Mouse (Mus musculus) 3T3-L1 (cell line): ENCODE measurements around the gene Galntl6.

Experiments
- DNase-seq: peaks from one replicate; pipeline ENCODE4 v3.0.0-alpha.2; 2015; ENCODE audit warnings: low read depth, low spot score

The Galntl6 gene

DNA sequence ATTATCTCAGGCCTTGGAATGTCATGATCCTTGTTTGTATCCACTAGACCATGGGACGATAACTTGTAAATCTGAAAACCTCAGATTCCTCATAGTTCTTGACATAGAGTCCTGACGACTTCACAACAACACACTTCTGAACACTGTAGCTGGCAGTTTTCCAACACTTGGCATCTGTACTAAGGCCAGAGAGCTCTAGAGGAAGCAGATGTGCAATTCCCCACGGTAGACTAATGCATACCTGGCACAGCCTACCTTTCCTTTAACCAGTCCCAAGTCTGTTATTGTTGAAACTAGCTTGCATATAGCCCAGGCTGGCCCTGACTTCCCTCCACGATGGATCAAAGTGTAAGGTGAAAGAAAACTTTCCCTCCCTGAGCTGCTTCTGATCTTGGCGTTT, 946.9 kb downstream of the Galntl6 start:
- DNase-seq, result peak; percentile 1

DNA sequence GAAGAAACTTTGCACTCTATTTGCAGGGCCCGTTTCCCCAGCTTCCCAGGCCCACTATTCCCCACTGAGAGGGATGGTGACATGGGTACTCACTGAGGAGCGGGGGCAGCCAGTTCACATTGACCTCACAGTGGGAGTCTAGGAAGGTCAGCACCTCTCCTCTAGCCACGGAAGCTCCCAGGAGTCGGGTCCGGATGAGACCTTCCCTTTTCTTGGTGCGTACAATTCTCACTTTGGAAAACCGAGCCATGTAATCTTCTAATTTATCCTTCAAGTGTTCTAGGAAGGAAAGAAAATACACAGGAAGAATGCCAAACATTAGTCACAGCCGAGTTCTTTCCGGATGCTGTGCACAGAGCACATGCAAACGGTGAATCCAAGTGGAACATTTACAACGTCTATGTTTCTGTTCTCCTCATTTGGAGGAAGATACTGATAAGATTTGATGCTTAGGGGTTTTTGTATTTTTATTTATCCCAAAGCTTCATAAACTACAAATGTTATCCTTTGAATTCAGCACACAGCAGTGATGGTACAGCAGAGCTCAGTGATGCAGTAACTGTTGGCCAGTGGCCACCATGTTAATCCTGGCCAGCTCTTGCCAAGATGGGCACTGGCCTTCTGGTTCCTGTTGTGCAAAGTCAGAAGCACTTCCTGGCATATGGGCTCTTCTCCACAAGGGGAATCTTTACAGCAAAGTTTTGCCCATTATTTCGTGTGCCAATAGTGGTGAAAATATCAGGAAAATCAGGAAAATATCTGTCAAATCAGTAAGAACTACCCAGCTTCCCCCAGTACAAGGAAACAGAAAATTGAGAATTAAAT, 949.9 kb downstream of the Galntl6 start:
- no peak for DNase-seq

DNA sequence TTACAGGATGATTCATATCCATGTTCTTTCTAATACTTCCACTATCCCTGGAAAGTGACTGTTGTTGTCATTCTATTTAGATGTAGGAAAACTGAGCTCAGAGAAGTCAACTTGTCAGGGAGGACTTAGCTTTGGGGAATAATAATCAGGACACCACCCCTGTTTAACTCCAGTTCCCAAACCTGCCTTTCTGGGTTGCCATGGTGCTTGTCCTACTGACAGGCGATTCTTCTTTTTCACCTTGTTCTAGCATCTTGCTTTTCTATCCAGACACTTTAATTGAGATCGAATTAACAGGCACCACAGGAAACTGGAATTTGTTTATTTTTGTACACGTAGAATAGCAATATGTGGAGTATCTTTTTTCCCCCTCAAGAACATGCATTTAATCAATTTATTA, 953.3 kb downstream of the Galntl6 start:
- no peak for DNase-seq

DNA sequence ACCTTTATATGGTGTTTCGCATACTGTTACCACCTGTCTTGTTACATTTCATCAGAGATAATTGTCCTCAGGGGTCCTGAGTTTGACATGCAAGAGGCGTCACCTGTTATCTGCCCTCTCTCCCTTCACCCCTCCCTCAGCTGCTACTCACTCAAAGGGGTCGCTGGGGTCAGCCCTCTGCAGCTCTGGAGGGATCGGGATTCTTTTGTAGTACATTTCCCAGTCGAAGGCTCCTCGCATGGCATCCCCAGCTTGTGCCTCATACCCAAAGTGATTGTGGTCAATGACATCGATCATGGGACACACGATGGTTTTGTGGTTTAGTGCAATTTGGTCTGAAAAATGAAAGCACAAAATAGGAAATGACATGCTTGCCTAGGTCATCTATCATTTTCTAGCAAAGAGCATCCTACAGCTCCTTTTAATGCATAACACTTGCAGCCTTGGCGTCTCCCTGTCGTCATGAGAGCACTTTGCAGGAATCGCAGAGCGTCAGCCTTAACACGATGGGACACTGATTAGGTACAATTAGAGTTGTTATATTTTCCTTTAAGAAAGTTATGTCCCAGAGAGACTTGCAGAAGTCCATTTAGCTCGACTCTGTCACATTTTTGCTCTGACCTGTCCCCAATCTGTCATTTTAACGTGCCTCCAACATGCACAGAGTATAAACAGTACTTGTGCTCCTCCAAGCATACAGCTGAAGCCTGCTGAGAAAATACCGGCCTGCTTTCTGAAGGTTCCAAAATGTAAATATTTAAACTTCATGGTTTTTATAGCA, 954.1 kb downstream of the Galntl6 start:
- DNase-seq, result no peak

DNA sequence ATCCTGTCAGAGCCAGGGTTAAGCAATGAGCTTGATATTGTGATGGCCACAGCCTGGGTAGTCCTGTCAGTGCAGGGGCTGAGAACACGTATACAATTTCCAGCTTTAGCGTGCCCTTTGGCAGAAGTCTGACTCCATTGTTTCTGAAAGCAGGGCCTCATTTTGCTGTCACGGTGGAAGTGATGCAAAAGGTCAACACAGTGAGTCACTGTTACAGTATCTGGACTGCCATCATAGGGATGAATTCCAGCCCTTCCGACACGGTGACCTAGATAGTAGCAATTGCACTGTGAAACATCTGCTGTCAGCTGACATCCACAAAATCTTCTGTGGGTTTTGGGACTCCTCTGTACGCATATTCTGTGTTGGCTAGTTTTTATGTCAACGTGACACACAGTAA, 956.9 kb downstream of the Galntl6 start:
- no peak for DNase-seq

DNA sequence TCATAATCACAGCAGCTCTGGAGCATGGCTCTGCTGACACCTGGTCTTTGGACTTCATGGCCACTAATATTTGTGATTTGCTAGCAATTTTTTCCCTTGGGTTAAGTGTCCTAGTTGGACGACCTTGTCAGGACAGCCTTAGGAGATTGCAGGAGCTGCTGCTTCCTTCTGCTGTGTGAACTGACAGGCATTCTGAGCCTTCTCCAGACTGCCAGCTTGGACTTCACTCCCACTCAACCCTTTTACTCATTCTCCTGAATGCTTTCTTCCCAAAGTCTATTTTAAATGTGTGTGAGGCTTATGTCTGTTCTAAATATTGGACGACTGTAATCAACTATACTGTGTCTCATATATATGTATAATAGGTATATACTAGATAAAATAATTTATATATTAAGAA, 971.3 kb downstream of the Galntl6 start:
- no peak for DNase-seq

DNA sequence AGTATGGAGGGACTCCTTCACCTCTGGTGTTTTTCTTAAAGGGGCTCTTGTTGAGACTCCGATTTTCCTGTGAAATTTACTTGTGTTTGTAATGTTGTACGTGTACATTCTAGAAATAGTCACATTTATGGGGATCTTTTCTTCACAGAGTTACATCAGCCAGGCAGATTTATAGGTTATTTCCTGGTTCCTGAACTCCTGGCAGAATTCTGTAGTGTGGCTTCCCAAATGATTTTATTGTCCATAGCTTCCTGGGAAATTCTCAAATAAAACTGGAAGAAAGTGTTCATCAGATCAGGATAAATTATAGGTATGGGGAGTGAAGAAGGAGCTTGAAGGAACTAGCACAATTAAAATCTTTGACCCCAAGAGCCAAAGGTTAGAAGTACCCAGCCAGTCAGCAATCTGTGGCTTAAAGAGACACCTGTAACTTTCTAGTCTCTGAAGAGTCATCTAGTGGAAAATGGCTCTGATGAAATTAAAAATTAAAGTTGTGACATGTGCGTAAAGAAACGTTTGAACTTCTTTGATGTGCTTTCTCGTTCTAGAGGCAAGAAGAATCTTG, 972.5 kb downstream of the Galntl6 start:
- no peak for DNase-seq

DNA sequence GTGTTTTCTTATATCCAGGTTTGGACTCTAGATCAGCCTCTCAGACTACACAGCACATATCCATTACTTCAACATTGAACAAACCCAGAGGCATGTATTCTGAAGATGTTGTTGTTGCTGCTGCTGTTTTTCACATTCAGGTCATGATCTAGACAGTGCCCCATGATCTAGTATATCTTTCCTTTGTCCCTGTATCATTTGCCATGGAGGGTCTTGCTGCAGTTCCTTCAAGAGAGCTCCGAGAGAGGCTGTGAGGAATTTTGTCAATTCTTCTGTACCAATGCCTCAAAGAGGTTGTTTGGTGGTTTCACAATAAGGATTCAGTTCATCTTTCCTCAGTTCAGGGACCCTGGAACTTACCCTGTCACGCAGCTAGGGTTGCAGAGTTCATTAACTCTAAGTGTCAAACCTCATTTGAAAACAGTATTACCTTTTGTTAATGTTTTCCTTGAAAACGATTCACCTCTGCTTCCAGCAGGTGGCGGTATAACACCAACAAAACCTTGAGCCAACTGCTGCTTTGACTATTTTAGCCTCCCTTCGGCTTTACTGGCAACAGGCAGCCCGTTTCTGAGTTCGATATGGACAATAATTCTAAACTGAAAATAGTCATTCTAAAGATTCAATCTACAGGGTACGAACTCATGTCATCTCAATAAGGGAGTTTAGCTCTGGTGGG, 973.1 kb downstream of the Galntl6 start:
- DNase-seq, result peak; percentile 63

DNA sequence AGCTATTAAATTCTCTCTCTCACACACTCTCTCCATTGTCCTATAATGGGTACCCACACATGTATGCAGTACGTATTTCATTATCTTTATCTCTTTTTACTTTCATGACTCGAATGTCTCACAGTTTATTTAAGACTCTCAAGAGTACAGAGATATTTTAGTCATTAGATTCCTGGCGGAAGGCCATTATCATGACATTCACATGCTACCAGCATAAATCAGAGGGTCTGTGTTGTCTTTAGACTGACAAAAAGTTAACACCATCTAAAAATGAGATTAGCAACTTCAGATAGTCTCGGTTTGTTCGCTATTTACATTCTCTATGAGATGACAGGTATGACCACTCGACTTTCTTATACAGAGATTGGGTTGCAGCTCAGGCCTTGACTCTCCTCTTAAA, 985.4 kb downstream of the Galntl6 start:
- DNase-seq, result no peak

DNA sequence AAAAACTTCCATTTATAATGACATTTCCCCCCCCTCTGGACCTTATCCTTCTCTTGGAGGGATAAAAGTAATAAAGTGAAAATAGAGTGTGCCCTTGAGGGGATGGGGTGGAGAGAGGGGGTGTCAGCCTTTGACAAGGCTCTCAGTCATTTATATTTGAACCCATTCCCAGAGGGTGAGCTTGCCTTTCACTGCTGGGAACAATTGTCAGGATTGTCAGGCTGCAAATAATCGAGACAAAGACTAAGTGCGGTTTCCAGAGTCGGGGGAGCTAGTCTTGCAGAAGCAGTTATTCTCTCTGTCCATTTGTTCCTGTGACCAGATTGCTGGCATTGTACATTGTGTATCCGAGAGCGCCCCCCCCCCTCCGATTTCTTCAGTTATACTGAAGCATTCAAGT, 988.9 kb downstream of the Galntl6 start:
- no peak for DNase-seq

DNA sequence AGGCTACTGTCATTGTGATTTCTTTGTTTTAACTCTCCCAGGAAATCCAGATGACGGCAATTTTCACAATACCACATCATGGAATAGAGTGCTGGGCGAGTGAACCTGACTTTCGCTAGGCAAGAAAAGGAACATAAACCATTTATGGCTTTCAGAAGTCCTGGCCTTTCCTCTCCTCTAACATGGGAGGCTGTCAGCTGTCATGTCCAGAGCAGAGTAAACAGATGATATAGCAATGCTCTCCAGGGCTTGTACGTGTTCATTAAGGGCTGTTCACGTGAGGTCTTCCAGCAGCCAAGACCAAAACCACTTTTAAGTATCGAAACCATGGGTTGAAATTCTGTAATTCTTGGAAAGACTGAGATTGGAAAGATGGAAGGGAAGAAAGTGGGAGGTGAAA, 989.3 kb downstream of the Galntl6 start:
- no peak for DNase-seq

DNA sequence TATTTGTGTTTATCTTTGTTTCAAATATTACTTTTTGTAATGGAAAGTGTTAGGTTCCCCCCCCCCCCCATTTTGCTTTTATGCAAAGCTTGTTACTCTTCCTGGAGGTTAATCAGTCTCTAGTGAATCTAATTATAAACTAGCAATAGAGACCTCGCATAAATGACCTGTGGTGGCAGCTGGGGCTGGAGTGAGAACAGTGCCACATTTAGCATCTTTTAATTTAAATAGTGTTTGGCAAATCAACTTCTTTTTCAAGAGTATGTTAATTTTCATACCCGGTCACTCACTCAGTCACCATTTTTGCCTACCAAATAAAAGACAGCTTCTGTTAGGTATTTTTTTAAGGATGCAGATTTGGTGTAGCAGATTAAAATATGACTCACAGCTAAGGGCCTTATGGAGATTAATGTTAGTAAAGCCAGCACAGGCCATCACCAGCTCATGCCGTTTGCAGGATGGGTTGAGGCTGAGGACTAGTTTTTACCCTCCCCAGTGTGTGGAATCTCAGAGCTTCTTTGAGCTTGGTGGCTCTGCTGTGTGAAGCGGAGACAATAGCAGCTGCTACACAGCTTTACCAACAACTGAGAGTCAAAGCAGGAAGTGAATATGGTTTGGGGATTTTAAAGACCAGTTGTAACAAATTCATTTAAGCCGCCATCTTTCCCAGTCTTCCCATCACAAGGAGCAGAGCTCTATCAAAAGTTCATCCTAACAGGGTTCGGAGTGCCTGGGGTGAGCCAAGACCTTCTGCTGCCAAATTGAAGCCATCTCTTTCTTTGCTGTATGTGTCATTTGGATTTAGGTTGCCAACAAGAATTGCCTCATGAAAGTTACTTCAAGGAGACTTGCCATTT, 990.0 kb downstream of the Galntl6 start:
- no peak for DNase-seq

DNA sequence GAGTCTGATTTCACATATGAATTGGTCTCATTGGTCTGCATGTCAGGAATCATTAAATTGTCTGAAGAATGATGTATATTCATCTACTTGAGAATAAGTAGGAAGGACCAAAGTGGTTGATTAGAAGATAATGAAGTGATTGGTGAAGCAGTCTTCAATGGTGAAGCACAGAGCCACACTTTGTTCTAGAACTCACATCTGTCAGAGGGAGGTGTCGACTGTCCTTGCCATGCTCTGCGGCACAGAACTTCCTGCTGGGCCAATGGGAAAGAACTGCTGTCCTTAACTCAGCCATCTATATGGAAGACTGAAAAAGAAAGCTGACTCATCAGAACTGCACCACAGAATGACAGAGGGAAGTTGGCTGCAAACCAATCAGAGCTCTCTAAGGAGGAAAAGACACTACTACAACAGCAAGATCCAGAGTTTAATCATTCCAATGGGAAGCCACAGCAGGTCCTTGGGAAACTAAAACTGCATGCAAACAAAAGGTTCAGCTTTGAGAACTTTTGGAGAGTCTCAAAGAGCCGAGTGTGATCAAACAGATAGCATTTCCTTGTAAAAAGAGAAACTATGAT, 992.0 kb downstream of the Galntl6 start:
- DNase-seq, result peak; percentile 35

DNA sequence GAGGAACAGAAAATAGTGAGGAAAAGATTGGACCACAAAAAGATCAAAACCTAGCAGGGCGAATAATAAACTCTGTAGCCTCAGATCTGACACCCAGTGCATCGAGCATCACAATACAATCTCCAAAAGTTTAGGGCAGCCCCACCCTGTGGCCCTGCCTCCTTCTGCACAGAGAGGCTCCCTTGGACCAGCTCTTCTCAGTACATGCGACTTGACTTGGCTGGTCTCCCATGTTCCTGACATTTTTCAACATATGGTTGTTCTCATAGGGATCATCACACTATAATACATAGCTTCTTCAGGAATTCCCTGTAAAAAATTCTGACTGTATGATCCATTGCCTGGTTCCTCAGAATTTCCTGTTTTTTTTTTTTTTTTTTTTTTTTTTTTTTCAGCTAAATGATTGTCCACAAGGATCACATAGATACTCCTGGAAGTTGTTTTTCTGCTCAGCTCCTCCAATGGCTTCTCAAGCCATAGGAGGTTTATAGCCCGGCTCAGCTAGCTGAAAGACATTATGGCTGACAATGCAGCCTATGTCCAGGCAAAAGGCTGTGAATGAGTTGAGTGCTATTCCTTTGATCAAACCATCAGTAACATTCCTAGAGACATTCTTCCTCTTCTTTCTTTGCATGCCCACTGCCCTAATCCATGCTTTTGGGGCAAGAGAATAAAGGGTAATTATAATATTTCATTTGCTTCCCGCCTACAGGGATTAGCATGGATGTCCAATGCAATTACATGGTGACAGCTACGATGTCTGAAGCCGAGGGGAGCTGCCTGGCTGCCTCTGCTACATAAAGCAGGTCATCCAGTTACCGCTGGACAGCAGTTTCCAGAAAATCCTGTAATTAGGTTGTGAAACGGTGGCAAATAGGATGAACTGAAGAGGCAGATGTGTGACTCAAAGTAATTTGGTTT, 993.5 kb downstream of the Galntl6 start:
- DNase-seq, result no peak

DNA sequence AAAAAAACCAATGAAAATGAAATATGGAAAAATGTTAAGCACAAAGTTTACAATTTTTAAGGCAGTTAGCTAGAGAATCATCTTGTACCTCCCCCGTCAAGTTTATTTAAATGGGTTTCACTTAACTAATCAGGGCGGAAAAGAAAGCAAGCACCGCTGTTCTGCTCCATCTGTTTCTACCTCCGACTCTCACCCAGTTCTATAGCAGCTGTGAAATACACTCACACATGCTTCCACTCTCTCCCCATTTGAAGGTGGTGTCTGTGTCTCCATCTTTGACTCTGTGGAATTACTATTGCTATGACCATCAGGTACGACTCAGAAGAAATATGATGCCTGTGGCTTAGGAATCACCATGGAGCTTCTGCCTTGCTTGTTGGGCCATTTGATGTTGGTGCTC, 1019.1 kb downstream of the Galntl6 start:
- DNase-seq, result no peak

DNA sequence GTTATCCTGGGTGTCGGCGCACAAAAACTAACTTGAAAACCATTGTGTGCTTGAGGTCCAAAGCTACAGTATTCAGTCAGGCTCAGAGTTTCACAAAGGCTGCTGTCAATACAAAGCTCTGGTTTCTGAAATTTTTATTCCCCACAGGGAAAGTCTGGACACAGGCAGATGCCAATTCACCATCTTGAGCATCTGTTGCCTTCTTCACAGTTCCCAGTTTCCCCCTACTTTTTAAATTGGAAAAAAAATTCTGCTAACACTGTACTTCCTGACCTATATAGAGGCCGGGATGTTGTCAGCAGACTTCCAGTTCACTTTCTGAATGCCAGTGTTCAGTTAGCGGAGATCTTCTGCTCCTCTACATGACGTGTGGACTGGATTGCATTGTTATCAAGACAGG, 1020.3 kb downstream of the Galntl6 start:
- no peak for DNase-seq

DNA sequence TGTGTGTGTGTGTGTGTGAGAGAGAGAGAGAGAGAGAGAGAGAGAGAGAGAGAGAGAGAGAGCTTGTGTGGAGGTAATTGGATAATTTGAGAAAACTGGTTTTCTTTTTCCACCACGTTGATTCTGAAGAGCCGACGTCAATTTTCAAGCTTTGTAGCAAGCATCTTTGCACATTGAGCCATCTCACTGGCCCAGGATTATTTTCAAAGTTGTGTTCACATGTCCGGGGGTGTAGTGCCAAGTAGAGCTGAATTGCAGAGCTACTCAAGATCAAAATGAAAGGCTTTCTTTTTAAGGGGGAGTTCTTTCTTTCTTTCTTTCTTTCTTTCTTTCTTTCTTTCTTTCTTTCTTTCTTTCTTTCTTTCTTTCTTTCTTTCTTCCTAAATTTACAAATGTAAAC, 1022.3 kb downstream of the Galntl6 start:
- DNase-seq, result no peak

DNA sequence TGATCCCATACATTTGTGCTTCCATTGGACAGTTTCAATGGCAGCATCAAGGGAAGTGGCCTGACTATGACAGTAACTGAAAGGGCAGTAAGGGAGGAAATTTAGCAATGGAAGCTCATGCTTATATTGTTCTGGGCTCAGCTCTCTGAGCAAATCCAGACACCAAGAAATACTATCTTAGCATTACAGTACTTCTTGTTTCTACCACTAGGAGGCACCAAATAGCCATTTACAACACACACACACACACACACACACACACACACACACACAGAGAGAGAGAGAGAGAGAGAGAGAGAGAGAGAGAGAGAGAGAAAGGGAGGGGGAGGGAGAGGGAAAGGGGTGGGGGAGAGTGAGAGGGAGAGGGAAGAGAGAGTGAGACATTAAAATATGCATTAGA, 1023.6 kb downstream of the Galntl6 start:
- peak; percentile 43 for DNase-seq

DNA sequence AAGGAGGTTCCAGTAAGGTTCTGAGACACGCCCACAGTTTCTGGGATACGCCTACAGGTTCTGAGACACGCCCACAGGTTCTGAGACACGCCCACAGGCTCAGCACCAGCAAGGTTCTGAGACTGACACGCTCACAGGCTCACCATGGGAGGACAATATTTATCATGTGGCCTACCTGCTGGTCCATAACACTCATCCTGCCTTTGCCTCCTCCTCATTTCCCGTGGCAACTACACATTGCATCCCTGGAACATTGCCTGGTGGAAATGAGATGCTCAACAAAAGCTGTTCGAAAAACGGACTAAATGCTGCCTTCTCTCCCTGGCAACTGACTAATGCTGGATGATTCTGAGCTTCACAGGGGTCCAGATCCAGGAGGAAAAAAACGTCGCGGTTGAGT, 1033.0 kb downstream of the Galntl6 start:
- no peak for DNase-seq

DNA sequence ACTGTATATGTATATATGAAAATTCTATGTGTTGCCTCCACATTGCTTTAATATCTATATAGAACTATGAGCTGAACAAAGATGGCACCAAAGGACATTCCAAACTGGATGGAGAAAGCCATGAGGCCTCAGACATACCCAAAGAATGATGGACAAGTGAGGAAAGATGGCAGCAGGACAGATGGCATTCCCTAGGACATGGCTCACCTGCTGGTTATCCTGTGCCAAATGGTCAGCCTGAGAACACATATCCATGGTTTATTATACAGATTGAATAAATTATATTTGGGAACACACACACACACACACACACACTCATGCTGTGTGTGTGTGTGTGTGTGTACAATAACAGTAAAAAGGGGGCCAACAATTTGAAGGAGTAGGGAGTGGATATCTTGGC, 1063.4 kb downstream of the Galntl6 start:
- no peak for DNase-seq
